Comparison of ENCODE assay signal across 8 mouse cellular contexts in genomic region chr1:178405445-178405911, GRCm38 (mm10). TPM values are rescaled to one million over a fixed set of nuclear protein-coding genes. Genes with fewer than 3 reads are reported as not detected.
DNase-seq lines count a peak whose midpoint lies in the region; ATAC-seq and TF ChIP-seq lines count a peak whose summit lies in the region.

No protein-coding gene starts in this region.

- ATAC-seq in forebrain, embryonic 11.5 days (replicated peaks; ENCODE audit: low FRiP score) = peak; percentile 87
- peak; percentile 86 for ATAC-seq in heart, postnatal 0 days (ENCODE audit: insufficient read depth, low read depth)
- ATAC-seq in liver, embryonic 16.5 days (ENCODE audit: low read depth) = peak; percentile 82
- peak; percentile 86 for ATAC-seq in neural tube, embryonic 13.5 days (ENCODE audit: low read depth)

- H3K4me1 ChIP-seq in forebrain, embryonic 11.5 days (replicated peaks; ENCODE audit: control insufficient read depth, insufficient read depth, low read length) = no peaks in the 10 kb centered on the region
- H3K4me1 ChIP-seq in heart, postnatal 0 days (ENCODE audit: control insufficient read depth, insufficient read depth) = peaks cover 7% of the 10 kb centered on the region; the same call in 1 of the 2 replicates
- H3K4me1 ChIP-seq in liver, embryonic 16.5 days (ENCODE audit: control insufficient read depth, low read depth, low read length) = peaks cover 22% of the 10 kb centered on the region
- no peaks in the 10 kb centered on the region for H3K4me1 ChIP-seq in neural tube, embryonic 13.5 days (replicated peaks)
- no peaks in the 10 kb centered on the region for H3K4me1 ChIP-seq in testis, adult 2 months (ENCODE audit: control insufficient read depth, insufficient read depth, low read length)

- peak; percentile 49 to 59 for DNase-seq in CD8-positive naive resting alpha-beta T cell, adult 2 months (ENCODE audit: low read depth in 2 of 2, low spot score in 2 of 2)
- DNase-seq in c-Kit-positive CD71-negative TER-119-negative erythroid progenitor cells, embryonic 14.5 days (ENCODE audit: low read depth) = peak; percentile 74
- DNase-seq in forebrain, embryonic 11.5 days (ENCODE audit: low spot score) = peak; percentile 90
- DNase-seq in heart, postnatal 0 days (ENCODE audit: low spot score) = peak; percentile 92
- DNase-seq in kidney, postnatal 4 days = peak; percentile 81 to 90

- 1% methylated on average over 23 of the region's 23 CpGs for WGBS in forebrain, embryonic 11.5 days
- under 1% methylated on average over 23 of the region's 23 CpGs for WGBS in heart, postnatal 0 days
- WGBS in liver, embryonic 16.5 days (ENCODE audit: insufficient replicate concordance) = under 1% methylated on average over 23 of the region's 23 CpGs
- WGBS in neural tube, embryonic 13.5 days = under 1% methylated on average over 23 of the region's 23 CpGs

- peak overlapping the region; percentile 100 for H3K27ac ChIP-seq in forebrain, embryonic 11.5 days (ENCODE audit: low read depth, low read length)
- H3K27ac ChIP-seq in heart, postnatal 0 days (ENCODE audit: low read depth) = peak overlapping the region; percentile 100
- H3K27ac ChIP-seq in liver, embryonic 16.5 days (ENCODE audit: low read length) = peak overlapping the region; percentile 100
- H3K27ac ChIP-seq in neural tube, embryonic 13.5 days (replicated peaks) = peak overlapping the region; percentile 100
- H3K27ac ChIP-seq in testis, adult 2 months (ENCODE audit: control insufficient read depth, insufficient read depth, low read depth, low read length) = peak overlapping the region; percentile 98

- no peaks in the 10 kb centered on the region for H3K36me3 ChIP-seq in forebrain, embryonic 11.5 days (ENCODE audit: control insufficient read depth, insufficient read depth, low read length)
- H3K36me3 ChIP-seq in heart, postnatal 0 days (replicated peaks; ENCODE audit: control insufficient read depth, insufficient read depth, low read length) = no peaks in the 10 kb centered on the region
- no peaks in the 10 kb centered on the region for H3K36me3 ChIP-seq in liver, embryonic 16.5 days (ENCODE audit: control insufficient read depth, insufficient read depth)
- H3K36me3 ChIP-seq in neural tube, embryonic 13.5 days = no peaks in the 10 kb centered on the region
- H3K36me3 ChIP-seq in testis, adult 2 months (ENCODE audit: control insufficient read depth, insufficient read depth, low read length) = no peaks in the 10 kb centered on the region

- H3K9me3 ChIP-seq in forebrain, embryonic 11.5 days (ENCODE audit: control insufficient read depth, low read length) = no peaks in the 10 kb centered on the region
- no peaks in the 10 kb centered on the region for H3K9me3 ChIP-seq in heart, postnatal 0 days (replicated peaks; ENCODE audit: control insufficient read depth, low read length)
- no peaks in the 10 kb centered on the region for H3K9me3 ChIP-seq in liver, embryonic 16.5 days (replicated peaks; ENCODE audit: control insufficient read depth, low read length)
- H3K9me3 ChIP-seq in neural tube, embryonic 13.5 days = no peaks in the 10 kb centered on the region

- H3K4me2 ChIP-seq in forebrain, embryonic 11.5 days (ENCODE audit: low read depth, low read length, severe bottlenecking) = peak overlapping the region; percentile 73
- peak overlapping the region; percentile 83 for H3K4me2 ChIP-seq in heart, postnatal 0 days (ENCODE audit: low read depth, low read length)
- peak overlapping the region; percentile 83 for H3K4me2 ChIP-seq in liver, embryonic 16.5 days (ENCODE audit: low read depth, low read length)
- peak overlapping the region; percentile 57 for H3K4me2 ChIP-seq in neural tube, embryonic 13.5 days

- no peak for TF ChIP-seq CTCF in heart, postnatal 0 days (IDR thresholded peaks at IDR 0.05; ENCODE audit: low read depth)
- TF ChIP-seq CTCF in testis, adult 2 months (IDR thresholded peaks at IDR 0.05; ENCODE audit: control insufficient read depth, insufficient read depth, insufficient replicate concordance, low read depth, low read length) = no peak

- peak overlapping the region; percentile 98 for H3K9ac ChIP-seq in forebrain, embryonic 11.5 days (ENCODE audit: low read length)
- H3K9ac ChIP-seq in heart, postnatal 0 days (replicated peaks; ENCODE audit: low read depth, low read length) = peak overlapping the region; percentile 95
- H3K9ac ChIP-seq in liver, embryonic 16.5 days (ENCODE audit: low read depth, low read length) = peak overlapping the region; percentile 100
- peak overlapping the region; percentile 89 for H3K9ac ChIP-seq in neural tube, embryonic 13.5 days

- no peaks in the 10 kb centered on the region for H3K27me3 ChIP-seq in forebrain, embryonic 11.5 days (ENCODE audit: control insufficient read depth, insufficient read depth, low read length)
- no peaks in the 10 kb centered on the region for H3K27me3 ChIP-seq in heart, postnatal 0 days (ENCODE audit: control insufficient read depth, insufficient read depth, low read length)
- H3K27me3 ChIP-seq in liver, embryonic 16.5 days (ENCODE audit: control insufficient read depth, insufficient read depth, low read depth, low read length) = no peaks in the 10 kb centered on the region
- no peaks in the 10 kb centered on the region for H3K27me3 ChIP-seq in neural tube, embryonic 13.5 days
- H3K27me3 ChIP-seq in testis, adult 2 months (ENCODE audit: control insufficient read depth, insufficient read depth, low read length) = no peaks in the 10 kb centered on the region

- TF ChIP-seq POLR2A in testis, adult 2 months (IDR thresholded peaks at IDR 0.05; ENCODE audit: control insufficient read depth, low read depth, low read length) = peak; percentile 41

- peak overlapping the region; percentile 64 for H3K4me3 ChIP-seq in forebrain, embryonic 11.5 days (ENCODE audit: low read depth, low read length)
- peak overlapping the region; percentile 84 for H3K4me3 ChIP-seq in heart, postnatal 0 days (ENCODE audit: low read depth, low read length)
- H3K4me3 ChIP-seq in liver, embryonic 16.5 days (ENCODE audit: low read depth, low read length) = peak overlapping the region; percentile 96
- peak overlapping the region; percentile 59 for H3K4me3 ChIP-seq in neural tube, embryonic 13.5 days
- H3K4me3 ChIP-seq in testis, adult 2 months (ENCODE audit: control insufficient read depth, low read depth, low read length) = peak overlapping the region; percentile 96

- no peak for TF ChIP-seq EP300 in heart, postnatal 0 days (IDR thresholded peaks at IDR 0.05; ENCODE audit: low read depth)

RNA-seq across cellular contexts. Expression of gene Efcab2, which starts 0.4 kb away (rescaled TPM):
- 8.3 and 9.5 TPM in 2 replicates for polyA plus RNA-seq in forebrain, embryonic 11.5 days (2014; fragmentation: Nextera tagmentation; extraction: Ambion mirVana)
- total RNA-seq in heart, postnatal 0 days (2014; rRNA removed; ENCODE audit: low replicate concordance) = 3.4 and 5.8 TPM in 2 replicates
- 28.5 and 33.1 TPM in 2 replicates for polyA plus RNA-seq in heart, postnatal 0 days (2015; fragmentation: Nextera tagmentation; extraction: Ambion mirVana)
- polyA plus RNA-seq in liver, embryonic 16.5 days (2015; fragmentation: Nextera tagmentation; extraction: Ambion mirVana) = 1.9 TPM in 2 replicates
- 8.4 and 9.6 TPM in 2 replicates for polyA plus RNA-seq in neural tube, embryonic 13.5 days (2015; fragmentation: Nextera tagmentation; extraction: Ambion mirVana)
- polyA plus RNA-seq in testis, adult 2 months (2012; rRNA removed) = 10.1 and 15.2 TPM in 2 replicates

Comparison
In these comparisons a context has a peak if more than half of its experiments do, and no peak if none do; other contexts are left out.
1. Peak in every context shown above with its lines: DNase-seq, ATAC-seq, H3K4me3 ChIP-seq and H3K27ac ChIP-seq.